Mouse (Mus musculus): ENCODE measurements around the gene Hsbp1. TPM values are rescaled to one million over a fixed set of nuclear protein-coding genes. Genes with fewer than 3 reads are reported as not detected.

Hsbp1 gene
- total RNA-seq, 2 experiments from 2014 or later, result 176 to 187 TPM

DNA sequence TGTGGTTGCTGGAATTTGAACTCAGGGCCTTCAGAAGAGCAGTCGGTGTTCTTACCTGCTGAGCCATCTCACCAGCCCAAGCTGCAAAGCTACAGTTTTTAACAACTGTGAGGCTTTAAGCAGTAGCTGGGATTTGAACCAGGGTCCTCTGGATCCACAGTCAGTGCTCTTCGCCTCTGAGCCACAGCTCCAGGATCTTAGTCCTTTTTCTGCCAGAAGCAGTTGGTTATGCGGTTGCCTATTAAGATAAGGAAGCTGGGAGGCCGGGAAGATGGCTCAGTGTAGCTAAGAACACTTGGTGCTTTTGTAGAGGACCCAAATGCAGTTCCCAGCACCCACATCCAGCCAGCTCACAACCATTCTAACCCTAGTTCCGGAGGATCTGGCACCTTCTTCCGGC, 42.7 kb downstream of the Hsbp1 start:
- DNase-seq, result no peak

GRCm38 (mm10) chr8:119394097-119394496, 49.8 kb downstream of the Hsbp1 start:
- DNase-seq, result no peak

DNA sequence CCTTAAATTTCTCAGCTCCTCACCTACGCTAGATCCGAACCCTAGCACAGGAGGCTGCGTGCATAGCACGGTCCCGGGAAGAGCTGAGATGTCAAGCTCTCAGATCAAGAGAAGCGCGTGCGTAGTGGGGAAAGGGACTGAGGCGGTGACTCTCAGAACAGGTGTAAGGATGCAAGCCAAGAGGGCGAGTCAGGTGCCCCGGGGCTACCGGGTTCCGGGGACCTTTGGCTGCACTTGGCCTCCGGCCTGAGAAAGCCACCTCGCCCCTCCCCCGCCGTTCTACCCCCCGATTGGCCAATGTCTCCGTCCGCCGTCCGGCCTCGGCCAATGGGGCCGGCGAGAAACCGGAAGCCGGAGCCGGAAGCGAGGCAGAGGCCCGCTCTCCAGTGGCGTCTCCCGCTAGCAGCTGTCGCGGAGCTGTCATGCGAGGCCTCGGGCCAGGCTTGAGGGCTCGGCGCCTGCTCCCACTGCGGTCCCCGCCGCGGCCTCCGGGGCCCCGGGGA, 50.3 kb downstream of the Hsbp1 start, which contains the start of gene Mlycd:
Gene Mlycd (plus strand): TSS at position 355 of the 503 bp plus-strand sequence.
- peak; percentile 95 for DNase-seq

DNA sequence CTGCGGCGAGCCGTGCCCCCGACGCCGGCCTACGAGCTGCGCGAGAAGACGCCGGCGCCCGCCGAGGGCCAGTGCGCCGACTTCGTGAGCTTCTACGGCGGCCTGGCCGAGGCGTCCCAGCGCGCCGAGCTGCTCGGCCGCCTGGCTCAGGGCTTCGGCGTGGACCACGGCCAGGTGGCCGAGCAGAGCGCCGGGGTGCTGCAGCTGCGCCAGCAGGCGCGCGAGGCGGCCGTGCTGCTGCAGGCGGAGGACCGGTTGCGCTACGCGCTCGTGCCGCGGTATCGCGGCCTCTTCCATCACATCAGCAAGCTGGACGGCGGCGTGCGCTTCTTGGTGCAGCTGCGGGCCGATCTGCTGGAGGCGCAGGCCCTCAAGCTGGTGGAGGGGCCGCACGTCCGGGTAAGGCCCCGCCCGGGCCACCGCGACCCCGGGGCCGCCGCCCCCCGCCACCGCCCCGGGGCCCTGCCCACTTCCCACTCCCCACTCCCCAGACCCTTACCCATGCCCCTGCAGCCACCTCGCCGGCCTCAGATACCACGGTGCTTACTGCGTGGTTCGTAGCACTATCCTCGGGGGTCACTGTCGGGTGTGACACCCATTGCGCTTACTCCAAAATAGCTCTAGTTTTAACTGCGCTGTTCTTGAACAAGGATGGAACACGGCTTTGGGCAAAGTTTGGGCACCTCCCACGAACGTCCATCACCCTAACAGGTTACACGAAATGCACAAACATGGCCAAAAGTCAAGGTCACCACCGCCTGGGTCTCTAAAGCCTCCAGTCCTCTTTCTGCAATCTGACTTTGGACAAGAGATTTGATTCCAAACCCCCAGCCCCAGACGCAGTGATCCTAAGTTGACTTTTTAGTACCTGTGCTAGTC, 51.0 kb downstream of the Hsbp1 start:
- peak; percentile 70 for DNase-seq

Other genes starting within 250 kb of the Hsbp1 start
- gene Mlycd, start 50.4 kb downstream of the Hsbp1 start, total RNA-seq (2021), result 10 to 100 TPM; 66.8 to 67.5 TPM
- 1 to 10 TPM; 2.5 to 5.0 TPM for gene Osgin1, start 89.6 kb downstream of the Hsbp1 start, total RNA-seq (2021)
- gene Necab2, start 102.2 kb downstream of the Hsbp1 start, total RNA-seq (2021), result under 1 TPM; 0.38 to 0.73 TPM
- not detected for gene Slc38a8, start 157.2 kb downstream of the Hsbp1 start, total RNA-seq (2021)
- gene Mbtps1, start 214.2 kb downstream of the Hsbp1 start, total RNA-seq (2021), result 10 to 100 TPM; 55.4 to 65.0 TPM
- gene Hsdl1, start 230.7 kb downstream of the Hsbp1 start, total RNA-seq (2021), result 10 to 100 TPM; 13.0 to 15.0 TPM
- gene Dnaaf1, start 230.7 kb downstream of the Hsbp1 start, total RNA-seq (2021), result not detected

Data from gastrocnemius, postnatal 10 days (tissue).